Mouse (Mus musculus) lung, postnatal 25 days (tissue): ENCODE data around the gene Zfp619.
"Not testable (repeated sequence)": the region's sequence is repeated elsewhere in the genome, so short reads cannot be mapped to it uniquely, and the experiment has no call there.

Experiments
- DNase-seq: peaks from one replicate; pipeline ENCODE4 v3.0.0; 2022; ENCODE audit warnings: low spot score

Zfp619 gene

GRCm38 (mm10) chr7:39517616-39518177, at the start of gene Zfp619:
Gene Zfp619, plus strand, starts transcription at chr7:39517766.
- peak; percentile 95 for DNase-seq

DNA sequence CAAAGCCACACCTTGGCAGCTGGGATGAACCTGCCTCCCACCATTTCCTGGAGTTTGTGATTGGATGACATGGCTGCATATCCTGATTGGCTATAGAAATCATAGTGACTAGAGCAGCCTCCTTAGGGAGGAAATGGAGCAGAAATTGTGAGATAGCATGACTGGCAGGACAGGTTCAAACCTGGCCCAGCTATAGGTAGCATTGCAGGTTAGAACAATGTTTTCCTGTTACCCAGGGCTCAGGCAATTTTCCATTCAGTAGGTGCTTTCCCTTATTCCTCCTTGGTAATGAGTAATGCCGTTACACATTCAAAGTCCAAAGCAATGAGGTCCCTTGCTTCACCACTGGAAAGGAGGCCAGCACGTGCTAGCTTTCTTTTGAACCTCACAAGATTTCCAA, 38.6 kb upstream of the Zfp619 start:
- no peak for DNase-seq

GRCm38 (mm10) chr7:39484384-39484783, 33.2 kb upstream of the Zfp619 start:
- peak; percentile 7 for DNase-seq

DNA sequence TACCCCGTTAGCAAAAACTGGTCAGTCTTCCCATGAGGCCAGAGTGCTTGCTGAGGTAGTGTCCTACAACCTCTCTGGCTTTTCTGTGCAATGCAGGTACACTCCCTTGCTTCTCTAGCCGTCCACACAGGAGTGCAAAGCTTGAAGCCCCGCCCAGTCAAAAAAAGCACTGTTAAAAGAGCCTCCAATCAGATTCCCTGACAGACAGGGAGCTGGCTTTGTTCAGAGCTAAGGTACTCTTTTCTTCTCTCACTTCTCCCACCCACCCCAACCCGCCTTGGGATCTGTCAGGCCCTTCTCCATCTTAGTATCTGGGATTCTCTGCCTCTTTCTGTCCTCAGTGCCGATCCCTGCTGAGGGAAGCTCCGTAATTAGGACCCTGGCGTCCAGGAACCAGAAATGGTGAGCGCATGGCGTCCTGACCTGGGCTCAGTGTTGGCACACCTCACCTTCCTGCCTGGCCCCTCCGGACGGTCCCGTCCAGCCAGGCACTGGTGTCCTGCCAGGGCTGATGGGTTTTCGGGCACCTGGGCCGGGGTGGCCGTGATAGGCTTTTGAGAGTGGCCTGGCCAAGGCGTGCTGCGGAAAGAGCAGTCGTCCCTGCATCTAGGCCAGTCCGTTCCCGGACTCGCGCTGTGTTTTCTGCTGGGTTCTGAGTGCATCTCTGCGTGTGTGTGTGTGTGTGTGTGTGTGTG, 30.3 kb upstream of the Zfp619 start:
- peak; percentile 26 for DNase-seq

DNA sequence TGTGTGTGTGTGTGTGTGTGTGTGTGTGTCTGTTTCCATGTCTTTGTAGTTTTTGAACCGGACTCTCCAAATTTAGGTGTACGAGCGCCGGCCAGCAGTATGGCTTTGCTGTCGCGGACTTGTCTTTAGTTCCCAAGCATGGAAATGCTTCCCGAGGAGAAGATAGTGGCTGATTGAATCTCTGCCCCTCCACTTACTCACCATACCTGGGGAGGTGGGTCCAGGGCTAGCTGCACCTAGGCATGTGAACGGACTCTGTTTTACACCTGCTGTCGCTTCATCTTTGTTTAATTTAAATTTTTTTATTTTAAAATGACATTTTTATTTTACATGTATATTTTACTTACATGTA, 29.7 kb upstream of the Zfp619 start:
- no peak for DNase-seq

DNA sequence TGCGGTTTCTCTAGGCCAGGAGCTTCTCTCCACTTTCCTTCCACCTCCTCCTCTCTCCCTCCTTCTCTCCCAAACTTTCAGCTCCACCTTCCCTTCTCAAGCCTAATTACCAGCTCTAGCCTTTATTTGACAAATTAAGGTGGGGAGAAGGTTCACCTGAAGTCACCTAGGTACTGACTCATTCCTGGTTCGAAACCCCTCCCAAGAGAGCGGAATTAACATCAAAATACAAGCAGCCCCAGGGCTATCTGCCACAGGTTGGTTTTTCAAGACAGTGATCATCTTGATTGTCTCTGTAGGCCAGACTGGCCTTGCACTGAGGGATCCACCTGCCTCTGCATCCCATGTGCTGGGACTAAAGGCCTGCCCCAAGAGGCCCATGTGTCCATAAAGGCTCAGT, 22.9 kb upstream of the Zfp619 start:
- no peak for DNase-seq

DNA sequence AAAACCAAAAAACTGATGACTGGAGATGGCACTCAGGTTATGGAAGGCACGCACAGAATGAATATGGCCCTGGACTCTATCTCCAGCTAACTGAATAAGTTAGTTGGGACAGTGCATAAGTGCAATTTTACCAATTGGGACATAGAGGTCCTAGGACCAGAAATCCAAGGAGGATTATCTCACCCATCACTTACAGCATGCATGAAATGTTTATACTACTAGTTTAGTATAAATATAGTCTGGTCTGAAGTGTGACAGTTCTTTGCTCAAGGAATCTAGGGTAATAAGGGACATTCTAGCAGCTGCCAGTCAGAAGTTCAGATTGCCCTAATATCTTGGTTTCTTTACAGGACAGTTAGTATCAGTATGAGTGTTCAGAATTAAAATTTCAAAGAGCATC, 13.5 kb upstream of the Zfp619 start:
- peak; percentile 4 for DNase-seq

DNA sequence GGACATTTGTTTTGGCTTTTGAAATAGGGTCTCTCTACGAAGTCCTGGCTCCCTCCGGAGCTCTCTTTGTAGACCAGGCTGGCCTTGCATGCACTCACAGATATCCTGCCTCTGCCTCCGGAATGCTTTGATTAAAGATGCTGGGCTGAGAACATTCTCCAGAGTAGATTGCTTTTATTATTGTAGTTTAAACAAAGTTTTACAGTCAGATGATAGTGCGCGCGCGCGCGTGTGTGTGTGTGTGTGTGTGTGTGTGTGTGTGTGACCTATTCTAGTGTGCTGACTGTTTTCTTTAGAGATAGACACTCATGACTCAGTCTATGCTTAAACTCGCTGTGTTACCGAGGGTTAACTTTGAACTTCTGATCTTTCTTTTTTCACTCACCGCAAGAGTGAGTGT, 796 bp downstream of the Zfp619 start:
- DNase-seq: peak; percentile 7

DNA sequence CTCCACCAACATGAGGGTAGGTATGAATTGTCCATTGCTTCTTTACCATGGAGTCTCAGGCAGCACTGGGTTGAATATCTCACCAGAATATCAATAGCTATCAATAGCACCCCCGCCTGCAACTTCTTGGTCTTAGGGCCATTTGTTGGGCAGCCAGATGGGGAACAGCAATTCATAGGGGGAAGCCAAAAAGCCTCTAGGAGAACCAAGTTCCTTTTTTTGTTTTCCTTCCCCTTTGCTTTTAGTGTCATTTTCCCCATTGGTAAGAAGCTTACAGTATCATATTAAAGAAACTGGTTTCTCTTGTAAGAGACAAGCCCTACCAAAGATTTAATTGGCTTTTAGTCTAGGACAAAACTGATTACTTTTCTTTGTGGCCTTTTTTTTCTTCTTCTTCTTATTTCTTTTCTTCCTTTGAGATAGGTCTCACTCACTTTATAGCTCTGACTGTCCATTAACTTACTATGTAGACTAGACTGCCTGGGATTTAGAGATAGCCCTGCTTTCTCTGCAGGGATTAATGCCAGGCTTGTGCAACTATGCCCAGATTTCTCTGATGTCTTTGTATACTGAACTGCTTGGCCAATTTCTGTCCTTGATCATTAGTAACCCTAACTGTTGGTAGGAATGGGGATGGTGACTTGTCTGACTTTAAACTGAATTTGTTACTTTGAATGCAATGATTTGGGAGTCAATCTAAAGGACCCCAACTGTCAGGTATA, 6.3 kb downstream of the Zfp619 start:
- DNase-seq: no peak

DNA sequence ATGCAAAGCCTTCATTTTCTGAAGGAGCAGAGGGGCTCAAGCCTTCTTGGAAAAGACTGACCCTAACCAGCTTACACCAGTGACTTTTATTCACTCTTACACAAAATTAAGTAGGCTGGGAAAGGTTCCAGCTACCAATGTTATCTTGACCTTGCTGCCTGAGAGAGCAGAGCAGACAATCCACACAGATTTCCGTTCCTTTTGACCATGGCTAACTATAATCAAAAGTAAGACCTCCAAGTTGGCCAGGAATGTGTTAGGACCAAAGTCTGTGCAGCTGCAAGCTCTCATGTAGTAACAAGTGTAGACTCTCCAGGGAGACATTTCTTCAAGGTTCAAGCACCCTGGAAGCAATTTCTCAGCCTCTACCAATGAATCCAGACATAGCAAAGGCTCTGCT, 25.6 kb downstream of the Zfp619 start:
- DNase-seq: no peak

DNA sequence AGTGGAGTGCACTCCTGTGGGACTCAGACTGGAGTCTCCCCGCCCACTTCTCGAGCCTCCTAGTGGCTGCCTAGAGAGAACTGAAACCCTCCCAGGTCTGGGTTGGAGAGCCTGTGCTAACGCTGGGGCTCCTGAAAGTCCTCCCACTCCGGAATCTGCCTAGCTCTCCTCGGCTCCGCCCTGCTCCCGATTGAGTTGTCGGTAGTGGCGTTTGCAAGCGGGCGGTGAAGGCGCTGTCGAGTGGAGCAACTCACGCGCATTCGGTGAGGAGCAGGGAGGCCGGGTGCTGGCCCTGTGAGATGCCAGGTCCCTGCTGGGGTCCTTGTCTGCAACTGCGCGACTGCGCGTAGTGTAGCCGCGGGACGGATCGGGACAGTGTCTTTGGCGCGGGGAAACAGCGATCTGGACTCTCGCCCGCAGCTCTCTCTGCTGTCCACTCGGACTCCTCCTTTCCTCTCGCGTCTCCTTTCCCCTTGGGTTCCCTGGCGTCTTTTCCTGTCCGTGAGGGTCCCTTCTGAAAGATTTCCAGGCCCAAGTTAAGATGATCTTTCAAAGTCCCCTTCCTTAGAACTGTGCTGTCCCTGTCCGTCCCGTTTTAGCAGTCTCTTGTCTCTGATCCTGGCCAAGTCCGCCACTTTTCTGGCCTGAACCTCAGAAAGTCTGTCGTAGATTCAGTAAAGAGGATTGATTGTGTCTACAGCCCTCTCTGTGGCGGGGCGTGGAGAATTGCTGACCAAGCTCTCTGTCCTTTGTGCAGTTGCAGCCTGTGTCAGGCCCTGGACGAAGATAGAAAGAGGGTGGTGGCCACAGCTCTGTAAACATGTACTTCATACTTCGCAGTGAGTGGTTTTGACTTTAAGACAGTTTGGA, 26.9 kb downstream of the Zfp619 start:
- peak; percentile 92 for DNase-seq

DNA sequence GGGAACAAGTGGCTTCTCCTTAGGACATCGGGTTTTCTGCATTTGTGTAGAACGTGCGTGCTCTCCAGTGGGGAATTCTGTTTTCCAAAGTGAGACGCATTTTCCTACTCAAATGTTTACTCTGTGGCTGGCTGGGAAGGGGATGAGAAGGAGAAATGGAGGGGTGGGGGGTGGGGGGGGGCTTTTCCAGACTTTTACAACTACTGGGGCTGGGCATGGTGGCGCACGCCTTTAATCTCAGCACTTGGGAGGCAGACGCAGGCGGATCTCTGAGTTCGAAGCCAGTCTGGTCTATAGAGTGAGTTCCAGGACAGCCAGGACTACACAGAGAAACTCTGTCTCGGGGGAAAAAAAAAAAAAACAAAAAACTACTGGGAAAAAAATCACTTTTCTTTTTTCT, 27.6 kb downstream of the Zfp619 start:
- no peak for DNase-seq

DNA sequence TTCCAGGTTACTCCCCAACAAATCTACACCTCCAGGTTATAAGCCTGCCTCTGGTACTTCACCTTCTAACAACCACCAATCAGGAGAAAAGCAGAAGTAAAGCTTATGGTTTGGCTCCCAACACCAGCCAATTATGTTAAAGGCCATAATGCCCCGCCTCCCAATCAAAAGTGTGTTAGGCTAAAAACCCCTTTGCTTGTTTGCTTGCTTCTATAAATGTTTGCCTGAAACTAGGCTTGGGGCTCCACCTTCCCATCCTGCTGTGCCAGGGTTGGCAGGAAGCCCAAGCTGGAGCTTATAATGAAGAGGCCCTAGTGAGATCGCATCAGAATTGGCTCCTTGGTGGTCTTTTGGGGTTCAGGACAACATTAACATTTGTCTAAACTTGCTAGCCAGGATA, 31.8 kb downstream of the Zfp619 start:
- peak; percentile 78 for DNase-seq

DNA sequence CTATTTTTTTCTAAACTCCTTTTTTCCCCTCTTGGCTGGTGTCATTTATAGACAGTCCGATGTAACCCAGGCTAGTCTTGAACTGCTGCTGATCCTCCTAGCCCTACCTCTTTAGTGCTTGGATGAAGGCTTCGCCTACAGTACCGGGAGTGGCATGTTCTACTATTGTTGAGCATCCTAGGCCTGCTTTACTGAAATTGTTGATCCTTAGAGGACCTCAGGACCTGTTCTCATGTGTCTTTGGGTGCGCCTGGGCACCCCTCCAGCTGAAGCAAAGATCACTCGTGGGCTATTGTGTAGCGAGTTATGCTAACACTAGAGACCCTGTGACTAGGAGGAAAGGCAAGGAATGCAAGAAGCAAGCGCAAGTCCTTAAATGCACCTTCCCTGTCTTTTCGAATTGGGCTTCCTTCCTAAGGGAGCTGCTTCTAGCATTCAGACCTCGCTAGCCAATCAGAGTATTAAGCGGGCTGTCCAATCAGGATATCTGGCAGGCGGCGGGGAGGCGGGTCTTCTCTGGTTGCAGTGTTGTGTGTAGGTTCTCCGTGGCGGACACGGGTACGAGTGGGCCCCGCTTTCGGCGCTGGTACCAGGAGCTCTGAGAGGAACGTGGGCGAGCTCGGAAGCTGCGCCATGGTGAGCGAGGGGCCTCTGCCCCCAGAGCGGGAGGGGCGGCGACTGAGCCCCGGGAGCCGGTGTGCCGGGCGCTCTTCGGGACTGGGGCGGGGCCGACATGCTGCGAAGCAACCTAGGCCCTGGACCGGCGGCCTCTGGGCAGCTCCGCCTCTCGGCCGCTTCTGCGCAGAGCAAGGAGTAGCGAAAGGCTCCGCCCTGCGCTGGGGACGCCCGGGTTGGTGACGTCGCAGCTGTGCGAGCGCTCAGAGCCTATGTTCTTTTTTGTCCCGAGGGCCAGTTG, 34.7 kb downstream of the Zfp619 start:
- DNase-seq: peak; percentile 96

DNA sequence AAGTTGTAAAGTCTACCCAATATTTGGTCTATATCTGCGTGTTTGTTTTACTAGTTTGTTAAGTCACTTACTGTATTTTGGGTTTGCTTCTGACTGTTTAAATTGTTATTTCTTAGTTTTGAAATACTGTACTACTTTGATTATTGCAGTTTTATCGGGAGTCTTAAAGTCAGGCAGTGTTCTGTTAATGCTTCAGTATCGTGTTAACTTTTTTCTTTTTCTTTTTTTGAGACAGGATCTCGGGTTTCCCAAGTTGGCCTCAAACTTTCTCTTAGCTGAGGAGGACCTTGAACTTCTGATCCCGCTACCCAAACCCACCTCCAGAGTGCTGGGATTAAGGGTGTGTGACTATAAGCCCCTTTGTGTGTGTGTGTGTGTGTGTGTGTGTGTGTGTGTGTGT, 35.4 kb downstream of the Zfp619 start:
- no peak for DNase-seq

DNA sequence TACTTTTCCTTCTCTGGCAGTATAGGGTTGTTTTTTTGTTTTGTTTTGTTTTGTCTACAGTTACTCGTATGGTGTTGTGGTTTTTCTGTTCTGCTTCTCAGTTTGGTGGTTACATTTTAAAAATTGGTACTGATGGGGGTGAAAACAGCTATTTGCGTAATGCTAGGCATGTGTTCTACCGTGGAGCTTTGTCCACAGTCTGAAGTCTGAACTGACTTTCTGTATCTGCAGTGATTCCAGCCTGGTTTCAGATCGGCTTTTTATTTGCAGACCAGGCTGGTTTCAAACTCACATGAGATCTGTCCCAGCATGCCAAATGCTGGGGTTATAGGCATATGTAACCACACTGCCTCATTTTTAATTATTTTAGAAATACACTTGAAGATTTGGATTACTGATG, 36.3 kb downstream of the Zfp619 start:
- DNase-seq: no peak

DNA sequence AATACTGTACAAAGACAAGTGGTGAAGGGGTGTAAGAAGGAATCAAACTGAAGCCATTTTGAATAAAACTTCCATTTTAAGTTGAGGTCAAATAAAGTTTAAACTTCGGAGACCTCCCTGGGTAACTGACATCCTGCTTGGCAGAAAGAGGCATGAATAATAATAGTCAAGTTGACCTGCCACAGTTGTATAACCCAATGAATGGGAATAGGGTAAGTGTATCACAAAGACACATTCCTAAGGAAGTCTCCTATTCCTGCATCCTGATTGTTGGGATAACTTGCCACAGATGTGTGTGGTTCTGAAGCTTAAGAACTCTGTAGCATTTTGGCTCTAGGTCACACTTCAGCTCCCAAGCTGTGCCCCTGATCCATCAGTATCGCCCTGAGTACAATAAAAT, 62.5 kb downstream of the Zfp619 start:
- DNase-seq: no peak

DNA sequence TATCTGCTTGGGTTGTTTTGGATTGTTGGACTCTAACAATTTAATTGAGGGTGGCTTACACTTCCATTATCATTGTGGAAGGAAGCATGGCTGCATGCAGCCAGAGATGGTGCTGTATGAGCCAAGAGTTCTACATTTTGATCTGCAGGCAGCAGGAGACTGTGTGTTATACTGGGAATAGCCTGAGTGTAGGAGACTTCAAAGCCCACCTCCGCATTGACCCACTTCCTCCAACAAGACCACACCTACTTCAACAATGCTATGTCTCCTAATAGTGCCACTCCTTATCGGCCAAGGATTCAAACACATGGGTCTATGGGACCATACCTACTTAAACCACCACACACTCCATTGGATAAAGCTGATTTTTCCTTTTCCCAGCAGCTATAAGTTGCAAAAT, 63.0 kb downstream of the Zfp619 start:
- DNase-seq: no peak

- not testable (repeated sequence) for DNase-seq
Measured at GRCm38 (mm10) chr7:39586834-39587233, 69.3 kb downstream of the Zfp619 start.

GRCm38 (mm10) chr7:39588037-39588436, 70.5 kb downstream of the Zfp619 start:
- no peak for DNase-seq

DNA sequence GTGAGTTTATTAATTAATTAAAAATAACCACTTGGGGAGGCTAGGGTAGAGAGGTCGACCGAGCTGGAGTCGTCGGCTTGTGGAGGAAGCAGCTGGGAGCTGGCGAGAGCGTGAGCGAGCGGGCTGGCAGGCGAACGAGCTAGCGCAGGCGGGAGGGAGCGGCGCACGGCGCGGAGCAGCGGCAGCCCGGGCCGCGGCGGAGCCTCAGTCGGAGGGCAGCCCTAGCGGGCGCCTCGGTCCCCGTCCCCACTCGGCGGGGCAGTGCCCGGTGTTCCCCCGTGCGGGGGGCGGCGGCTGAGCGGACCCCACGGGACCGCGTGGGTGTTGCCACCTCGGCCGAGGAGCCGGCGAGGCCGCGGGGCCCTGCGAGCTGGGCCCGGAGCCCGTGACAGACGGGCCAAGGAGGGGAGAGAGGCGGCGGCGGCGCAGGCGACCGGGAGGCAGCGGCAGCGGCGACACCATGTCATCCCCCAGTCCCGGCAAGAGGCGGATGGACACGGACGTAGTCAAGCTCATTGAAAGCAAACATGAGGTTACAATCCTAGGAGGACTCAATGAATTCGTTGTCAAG, 71.0 kb downstream of the Zfp619 start:
- DNase-seq: not testable (repeated sequence)
